Mouse (Mus musculus): ENCODE results near the gene Myl10. TPM values are rescaled to one million over a fixed set of nuclear protein-coding genes. Genes with fewer than 3 reads are reported as not detected.

Myl10 gene
- polyA plus RNA-seq, 1 experiment, result not detected

GRCm38 (mm10) chr5:136696516-136696915 lies 3.6 kb downstream of the Myl10 start:
- no peak overlapping the region for H3K27ac ChIP-seq (ENCODE audit: insufficient read depth, low read depth, low read length)
- 93% methylated on average over 5 of the region's 5 CpGs for WGBS
- no peaks in the 10 kb centered on the region for H3K4me1 ChIP-seq (ENCODE audit: control insufficient read depth, insufficient read depth, low read length)
- TF ChIP-seq CTCF (IDR thresholded peaks at IDR 0.05; ENCODE audit: insufficient read depth, low read depth, low read length), result no peak
- no peak overlapping the region for H3K4me3 ChIP-seq (ENCODE audit: insufficient read depth, low read depth, low read length)

GRCm38 (mm10) chr5:136697618-136698017 lies 4.7 kb downstream of the Myl10 start:
- no peak overlapping the region for H3K4me3 ChIP-seq (ENCODE audit: insufficient read depth, low read depth, low read length)
- WGBS, result 85% methylated on average over 9 of the region's 9 CpGs

GRCm38 (mm10) chr5:136702159-136702725 lies 9.3 kb downstream of the Myl10 start:
- Histone ChIP-seq H3K4me1 (ENCODE audit: control insufficient read depth, insufficient read depth, low read length) (no peaks in the 10 kb centered on the region), H3K4me3 (ENCODE audit: insufficient read depth, low read depth, low read length) (no peak overlapping the region), H3K27ac (ENCODE audit: insufficient read depth, low read depth, low read length) (no peak overlapping the region)
- WGBS, result 84% methylated on average over 3 of the region's 3 CpGs
- TF ChIP-seq CTCF (IDR thresholded peaks at IDR 0.05; ENCODE audit: insufficient read depth, low read depth, low read length), result no peak
- TF ChIP-seq POLR2A (IDR thresholded peaks at IDR 0.05; ENCODE audit: insufficient read depth, low read depth, low read length), result no peak

More at GRCm38 (mm10) chr5:136697618-136698017, 4.7 kb downstream of the Myl10 start:
- Histone ChIP-seq H3K4me1 (ENCODE audit: control insufficient read depth, insufficient read depth, low read length) (no peaks in the 10 kb centered on the region), H3K27ac (ENCODE audit: insufficient read depth, low read depth, low read length) (no peak overlapping the region)
- TF ChIP-seq CTCF (IDR thresholded peaks at IDR 0.05; ENCODE audit: insufficient read depth, low read depth, low read length) (no peak), POLR2A (IDR thresholded peaks at IDR 0.05; ENCODE audit: insufficient read depth, low read depth, low read length) (no peak)

- WGBS, result 58% methylated on average over 3 of the region's 3 CpGs
- Histone ChIP-seq H3K27ac (ENCODE audit: insufficient read depth, low read depth, low read length) (no peak overlapping the region), H3K4me1 (ENCODE audit: control insufficient read depth, insufficient read depth, low read length) (no peaks in the 10 kb centered on the region), H3K4me3 (ENCODE audit: insufficient read depth, low read depth, low read length) (no peak overlapping the region)
- TF ChIP-seq CTCF (IDR thresholded peaks at IDR 0.05; ENCODE audit: insufficient read depth, low read depth, low read length), result peak; percentile 33; the same call in 1 of the 2 replicates
- no peak for TF ChIP-seq POLR2A (IDR thresholded peaks at IDR 0.05; ENCODE audit: insufficient read depth, low read depth, low read length)
Measured at GRCm38 (mm10) chr5:136703751-136704150, 10.8 kb downstream of the Myl10 start.

- no peak overlapping the region for H3K27ac ChIP-seq (ENCODE audit: insufficient read depth, low read depth, low read length)
- WGBS, result 70% methylated on average over 8 of the region's 8 CpGs
- H3K4me3 ChIP-seq (ENCODE audit: insufficient read depth, low read depth, low read length), result no peak overlapping the region
- H3K4me1 ChIP-seq (ENCODE audit: control insufficient read depth, insufficient read depth, low read length), result no peaks in the 10 kb centered on the region
- TF ChIP-seq CTCF (IDR thresholded peaks at IDR 0.05; ENCODE audit: insufficient read depth, low read depth, low read length), result 0 out of 2 replicates have a peak, but pooled peaks have one; percentile 3
- no peak for TF ChIP-seq POLR2A (IDR thresholded peaks at IDR 0.05; ENCODE audit: insufficient read depth, low read depth, low read length)
Measured at GRCm38 (mm10) chr5:136704151-136704550, 11.2 kb downstream of the Myl10 start.

GRCm38 (mm10) chr5:136705532-136705931 lies 12.6 kb downstream of the Myl10 start:
- Histone ChIP-seq H3K4me3 (ENCODE audit: insufficient read depth, low read depth, low read length) (no peak overlapping the region), H3K4me1 (ENCODE audit: control insufficient read depth, insufficient read depth, low read length) (no peaks in the 10 kb centered on the region), H3K27ac (ENCODE audit: insufficient read depth, low read depth, low read length) (no peak overlapping the region)
- no peak for TF ChIP-seq CTCF (IDR thresholded peaks at IDR 0.05; ENCODE audit: insufficient read depth, low read depth, low read length)
- no peak for TF ChIP-seq POLR2A (IDR thresholded peaks at IDR 0.05; ENCODE audit: insufficient read depth, low read depth, low read length)
- WGBS, result 98% methylated on average over 3 of the region's 3 CpGs

- peaks cover 5% of the 10 kb centered on the region; the same call in 1 of the 2 replicates for H3K4me1 ChIP-seq (ENCODE audit: control insufficient read depth, insufficient read depth, low read length)
- H3K4me3 ChIP-seq (ENCODE audit: insufficient read depth, low read depth, low read length), result no peak overlapping the region
- WGBS, result 2% methylated on average over 9 of the region's 9 CpGs
- H3K27ac ChIP-seq (ENCODE audit: insufficient read depth, low read depth, low read length), result no peak overlapping the region
- TF ChIP-seq POLR2A (IDR thresholded peaks at IDR 0.05; ENCODE audit: insufficient read depth, low read depth, low read length), result no peak
- TF ChIP-seq CTCF (IDR thresholded peaks at IDR 0.05; ENCODE audit: insufficient read depth, low read depth, low read length), result peak; percentile 74
Measured at GRCm38 (mm10) chr5:136706803-136707202, 13.9 kb downstream of the Myl10 start.

GRCm38 (mm10) chr5:136708116-136708515 lies 15.2 kb downstream of the Myl10 start:
- H3K4me3 ChIP-seq (ENCODE audit: insufficient read depth, low read depth, low read length), result no peak overlapping the region
- no peak overlapping the region for H3K27ac ChIP-seq (ENCODE audit: insufficient read depth, low read depth, low read length)
- H3K4me1 ChIP-seq (ENCODE audit: control insufficient read depth, insufficient read depth, low read length), result peaks cover 5% of the 10 kb centered on the region; the same call in 1 of the 2 replicates
- 90% methylated on average over 12 of the region's 12 CpGs for WGBS
- TF ChIP-seq POLR2A (IDR thresholded peaks at IDR 0.05; ENCODE audit: insufficient read depth, low read depth, low read length) (no peak), CTCF (IDR thresholded peaks at IDR 0.05; ENCODE audit: insufficient read depth, low read depth, low read length) (no peak)

GRCm38 (mm10) chr5:136710742-136711141 lies 17.8 kb downstream of the Myl10 start:
- no peak for TF ChIP-seq CTCF (IDR thresholded peaks at IDR 0.05; ENCODE audit: insufficient read depth, low read depth, low read length)
- no peak for TF ChIP-seq POLR2A (IDR thresholded peaks at IDR 0.05; ENCODE audit: insufficient read depth, low read depth, low read length)
- Histone ChIP-seq H3K4me3 (ENCODE audit: insufficient read depth, low read depth, low read length) (no peak overlapping the region), H3K27ac (ENCODE audit: insufficient read depth, low read depth, low read length) (no peak overlapping the region), H3K4me1 (ENCODE audit: control insufficient read depth, insufficient read depth, low read length) (peaks cover 18% of the 10 kb centered on the region)
- WGBS, result 49% methylated on average over 4 of the region's 4 CpGs
